Mouse (Mus musculus): ENCODE results near the gene Slc48a1. TPM values are rescaled to one million over a fixed set of nuclear protein-coding genes. Genes with fewer than 3 reads are reported as not detected.

Gene Slc48a1
- total RNA-seq, 2 experiments from 2014 or later, result 62.0 to 71.0 TPM

- intact Hi-C loops (cut with DNase I), result no loop called here
- DNase-seq, result no peak
Measured at GRCm38 (mm10) chr15:97795559-97796235, 17.4 kb downstream of the Slc48a1 start.

GRCm38 (mm10) chr15:97796674-97797310 is 18.5 kb downstream of the Slc48a1 start:
- intact Hi-C loops (cut with DNase I), result no loop called here

GRCm38 (mm10) chr15:97798134-97798533 is 19.8 kb downstream of the Slc48a1 start:
- no peak for DNase-seq
- intact Hi-C loops (cut with DNase I), result no loop called here

More at GRCm38 (mm10) chr15:97796674-97797310, 18.5 kb downstream of the Slc48a1 start:
- DNase-seq, result no peak

GRCm38 (mm10) chr15:97799446-97799845 is 21.1 kb downstream of the Slc48a1 start:
- intact Hi-C loops (cut with DNase I), result no loop called here
- DNase-seq, result no peak

GRCm38 (mm10) chr15:97800853-97801252 is 22.5 kb downstream of the Slc48a1 start:
- intact Hi-C loops (cut with DNase I), result no loop called here
- DNase-seq, result no peak

- no peak for DNase-seq
- intact Hi-C loops (cut with DNase I), result loop anchor here (1.0 kb wide), 1 partner anchor 11 kb away; no protein-coding TSS in a partner anchor
Measured at GRCm38 (mm10) chr15:97801811-97802210, 23.5 kb downstream of the Slc48a1 start.

- intact Hi-C loops (cut with DNase I), result loop anchor here (1.0 kb wide), 1 partner anchor 11 kb away; no protein-coding TSS in a partner anchor
- DNase-seq, result no peak
Measured at GRCm38 (mm10) chr15:97802575-97802974, 24.3 kb downstream of the Slc48a1 start.

- intact Hi-C loops (cut with DNase I), result loop anchor here (2.0 kb wide), 1 partner anchor 15 kb away; no protein-coding TSS in a partner anchor
- no peak for DNase-seq
Measured at GRCm38 (mm10) chr15:97807867-97808266, 29.5 kb downstream of the Slc48a1 start.

GRCm38 (mm10) chr15:97808532-97808931 is 30.2 kb downstream of the Slc48a1 start:
- intact Hi-C loops (cut with DNase I), result no loop called here

GRCm38 (mm10) chr15:97809206-97809605 is 30.9 kb downstream of the Slc48a1 start:
- intact Hi-C loops (cut with DNase I), result no loop called here
- no peak for DNase-seq

More at GRCm38 (mm10) chr15:97808532-97808931, 30.2 kb downstream of the Slc48a1 start:
- no peak for DNase-seq

- DNase-seq, result peak; percentile 69 to 72
- intact Hi-C loops (cut with DNase I), result loop anchor here (1.0 kb wide), 1 partner anchor 39 kb away; no protein-coding TSS in a partner anchor
Measured at GRCm38 (mm10) chr15:97809942-97810341, 31.6 kb downstream of the Slc48a1 start.

GRCm38 (mm10) chr15:97810399-97810798 is 32.1 kb downstream of the Slc48a1 start:
- DNase-seq, result no peak
- intact Hi-C loops (cut with DNase I), result loop anchor here (1.0 kb wide), 1 partner anchor 39 kb away; no protein-coding TSS in a partner anchor

GRCm38 (mm10) chr15:97811307-97811706 is 33.0 kb downstream of the Slc48a1 start:
- intact Hi-C loops (cut with DNase I), result no loop called here

GRCm38 (mm10) chr15:97812126-97812525 is 33.8 kb downstream of the Slc48a1 start:
- intact Hi-C loops (cut with DNase I), result loop anchor here (2.0 kb wide), 1 partner anchor 29 kb away; no protein-coding TSS in a partner anchor
- peak; percentile 91 to 92 for DNase-seq

More at GRCm38 (mm10) chr15:97811307-97811706, 33.0 kb downstream of the Slc48a1 start:
- no peak for DNase-seq

GRCm38 (mm10) chr15:97812875-97813274 is 34.6 kb downstream of the Slc48a1 start:
- intact Hi-C loops (cut with DNase I), result loop anchor here (2.0 kb wide), 1 partner anchor 28 kb away; no protein-coding TSS in a partner anchor
- DNase-seq, result no peak

- intact Hi-C loops (cut with DNase I), result loop anchor here (2.0 kb wide), 1 partner anchor 27 kb away; no protein-coding TSS in a partner anchor
- peak; percentile 74 for DNase-seq
Measured at GRCm38 (mm10) chr15:97813452-97814204, 35.3 kb downstream of the Slc48a1 start.

- intact Hi-C loops (cut with DNase I), result no loop called here
- DNase-seq, result no peak
Measured at GRCm38 (mm10) chr15:97814703-97815102, 36.4 kb downstream of the Slc48a1 start.

GRCm38 (mm10) chr15:97815254-97815653 is 36.9 kb downstream of the Slc48a1 start:
- intact Hi-C loops (cut with DNase I), result no loop called here
- DNase-seq, result no peak

GRCm38 (mm10) chr15:97816199-97816994 is 38.1 kb downstream of the Slc48a1 start:
- DNase-seq, result no peak
- intact Hi-C loops (cut with DNase I), result no loop called here

GRCm38 (mm10) chr15:97819937-97820336 is 41.6 kb downstream of the Slc48a1 start:
- intact Hi-C loops (cut with DNase I), result no loop called here
- no peak for DNase-seq

All from heart, postnatal 10 days (tissue).